Mouse (Mus musculus) kidney, adult 2 months (tissue): ENCODE measurements around the gene Stard8.

ENCODE experiments used
- CTCF ChIP-seq: fragments of 200-500 bp; conservative IDR thresholded peaks from 2 replicates; pipeline ENCODE4 v1.5.1; 2011; ENCODE audit warnings: low read depth, mild to moderate bottlenecking, control low read depth, low read length, moderate library complexity, mixed read lengths; ENCODE audit not compliant: insufficient read depth, insufficient read length
- POLR2A ChIP-seq: fragments of 200-500 bp; IDR thresholded peaks from one replicate; pipeline ENCODE4 v1.6.1; 2011; ENCODE audit warnings: low read depth, low read length, control low read depth

DNA sequence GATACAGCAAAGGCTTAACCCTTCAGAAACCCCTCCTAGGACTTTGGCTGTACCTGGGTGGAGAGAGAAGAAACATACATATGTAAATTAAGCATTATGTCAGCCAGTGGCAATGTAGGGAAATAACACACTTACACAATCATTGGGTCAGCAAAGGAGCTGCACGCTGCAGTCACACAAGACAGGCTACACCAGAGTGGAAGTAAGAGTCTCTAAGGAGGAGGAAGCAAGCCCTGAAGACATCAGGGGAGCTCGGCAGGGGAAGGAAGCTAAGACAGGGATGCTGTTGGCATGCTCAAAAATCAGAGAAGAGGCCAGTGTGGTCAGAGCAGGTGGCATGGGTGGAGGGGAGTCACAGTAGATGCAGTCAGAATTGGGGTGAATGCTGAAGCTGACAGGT, 89.7 kb downstream of the Stard8 start:
- no peak for TF ChIP-seq CTCF
- TF ChIP-seq POLR2A, result no peak
